Mouse (Mus musculus) urinary bladder, adult 2 months (tissue): ENCODE results near the gene Rpl22l1. TPM values are rescaled to one million over a fixed set of nuclear protein-coding genes. Genes with fewer than 3 reads are reported as not detected.
"Not testable (repeated sequence)": the region's sequence is repeated elsewhere in the genome, so short reads cannot be mapped to it uniquely, and the experiment has no call there.

Source experiments
- DNase-seq: peaks from one replicate; pipeline ENCODE4 v3.0.0; 2022; ENCODE audit warnings: low spot score
- polyA plus RNA-seq: library from polyadenylated mRNA; depleted of rRNA; stranded (reverse); fragments of >200 nt; gene quantifications from 2 replicates; pipeline ENCODE4 v1.2.3, GENCODE M21; 2012; rRNA removed

The Rpl22l1 gene
- polyA plus RNA-seq, 1 experiment = 228 TPM

- no peak for DNase-seq
Observed at GRCm38 (mm10) chr3:28836796-28837371, 31.6 kb downstream of the Rpl22l1 start.

DNA sequence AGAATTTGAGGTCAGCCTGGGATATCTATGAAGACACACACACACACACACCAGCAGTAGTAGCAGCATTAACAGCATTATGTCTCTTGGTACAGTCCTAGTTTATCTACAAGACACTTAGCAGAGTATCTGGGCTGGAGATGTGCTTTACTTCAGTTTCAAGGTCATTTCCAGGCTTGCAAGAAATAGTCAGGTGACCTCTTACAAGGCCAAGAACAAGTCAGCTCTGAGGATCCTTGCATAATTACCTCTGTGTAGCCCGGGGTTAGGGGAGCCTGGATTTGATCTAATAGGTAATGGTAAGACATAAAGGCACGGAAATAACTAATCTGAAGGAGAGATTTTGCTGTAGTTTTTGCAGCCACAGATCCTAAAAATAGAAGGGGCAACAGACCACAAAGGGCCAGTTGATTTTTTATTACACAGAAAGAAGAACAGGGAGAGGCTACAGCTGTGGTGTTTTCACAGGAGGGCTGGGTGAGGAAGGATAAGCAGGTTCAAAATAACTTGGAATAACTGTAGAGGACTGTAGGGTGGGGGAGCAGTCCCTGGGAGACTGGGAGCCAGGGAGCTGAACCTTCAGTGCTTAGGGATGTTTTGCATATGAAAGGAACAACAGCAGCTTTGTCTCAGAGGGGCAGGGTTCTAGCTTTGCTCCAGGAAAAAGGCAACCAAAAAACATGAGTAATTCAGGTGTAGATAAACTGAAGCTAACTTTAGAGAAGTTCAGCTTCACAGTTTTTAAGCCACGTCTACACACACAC, 36.8 kb downstream of the Rpl22l1 start:
- DNase-seq = no peak

DNA sequence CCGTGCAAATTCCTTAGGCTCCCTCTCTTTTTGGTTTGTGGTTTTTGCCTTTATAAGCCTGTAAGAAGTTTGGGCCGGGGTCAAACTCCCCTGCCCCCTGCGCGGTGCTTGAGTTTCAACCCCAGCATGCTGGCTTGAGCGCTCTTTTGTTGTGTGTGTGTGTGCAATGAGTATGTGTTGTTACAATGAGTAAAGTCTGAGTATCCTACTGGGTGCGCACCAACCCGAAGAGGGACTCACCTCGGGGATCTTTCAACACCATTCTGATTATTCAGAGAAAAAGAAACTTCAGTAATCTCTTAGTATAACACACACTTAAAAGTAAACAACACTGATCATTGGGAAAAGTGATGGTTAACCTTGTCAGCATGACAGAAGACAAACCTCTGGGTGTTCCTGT, 38.0 kb downstream of the Rpl22l1 start:
- no peak for DNase-seq

DNA sequence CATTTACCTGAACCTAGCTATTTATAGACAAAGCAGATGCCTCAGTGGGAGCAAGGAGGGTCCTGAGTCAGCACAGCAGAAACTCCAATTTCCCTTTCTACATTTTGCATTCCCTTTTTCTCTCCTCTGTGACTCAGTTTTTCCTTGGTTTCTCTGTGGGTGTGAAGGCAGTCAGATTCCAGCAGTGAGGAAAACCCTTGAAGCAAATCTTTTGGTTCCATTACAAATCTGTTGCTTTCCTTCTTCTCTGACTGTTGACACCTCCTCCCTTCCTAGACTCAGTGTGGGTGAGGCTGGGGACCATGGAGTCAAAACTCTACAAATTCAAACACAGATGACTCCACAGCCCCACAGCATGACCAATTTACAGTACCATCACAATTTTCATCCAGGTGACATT, 41.9 kb downstream of the Rpl22l1 start:
- no peak for DNase-seq

DNA sequence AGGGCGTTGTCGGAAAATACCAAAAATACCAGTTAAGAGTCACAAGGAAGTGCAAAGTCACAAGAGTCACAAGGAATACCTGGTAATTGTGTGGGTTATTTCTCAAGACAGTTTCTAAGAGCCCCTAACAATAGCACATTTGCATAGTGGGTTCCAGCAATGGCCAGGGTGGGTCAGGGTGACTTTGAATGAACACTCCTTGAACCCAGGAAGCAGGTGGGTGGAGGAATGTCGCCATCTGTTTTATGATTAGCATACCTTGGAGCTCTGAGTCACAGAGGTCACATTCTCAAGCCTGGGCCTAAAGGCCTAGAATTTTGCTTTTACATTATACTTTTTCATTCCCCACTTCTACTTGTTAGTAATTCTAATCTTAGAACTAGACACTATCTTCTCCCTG, 46.9 kb downstream of the Rpl22l1 start:
- not testable (repeated sequence) for DNase-seq

Other genes with a start within 250 kb of the Rpl22l1 start
- gene Slc2a2, start 107.5 kb upstream of the Rpl22l1 start, polyA plus RNA-seq = 0.10 and 0.12 TPM in 2 replicates
- gene Eif5a2, start 24.2 kb upstream of the Rpl22l1 start, polyA plus RNA-seq = 4.7 and 5.0 TPM in 2 replicates
- not detected in 2 replicates for gene Gm1527, start 87.2 kb downstream of the Rpl22l1 start, polyA plus RNA-seq